Mouse (Mus musculus) intestine, embryonic 15.5 days (tissue): Measurements from ENCODE around the gene Cfap299. TPM values are rescaled to one million over a fixed set of nuclear protein-coding genes. Genes with fewer than 3 reads are reported as not detected.

ENCODE experiments used
- ATAC-seq: fragments of 200-750 bp; cut with Nextera tagmentation; 2 replicates; pipeline ENCODE4 v1.8.0; 2017; ENCODE audit warnings: moderate TSS enrichment, moderate library complexity
- H3K27ac ChIP-seq: fragments of 300-500 bp; sonication (generic); 2 replicates; pipeline ENCODE4 v1.5.1; 2015; ENCODE audit warnings: mild to moderate bottlenecking, inconsistent platforms
- H3K27me3 ChIP-seq: fragments of 300-500 bp; sonication (generic); replicated peaks from 2 replicates; pipeline ENCODE4 v1.6.1; 2015; ENCODE audit warnings: inconsistent platforms
- H3K36me3 ChIP-seq: fragments of 300-500 bp; sonication (generic); 2 replicates; pipeline ENCODE4 v1.6.1; 2015; ENCODE audit warnings: inconsistent platforms
- H3K4me1 ChIP-seq: fragments of 300-500 bp; sonication (generic); replicated peaks from 2 replicates; pipeline ENCODE4 v1.6.1; 2015; ENCODE audit warnings: inconsistent platforms
- H3K4me2 ChIP-seq: fragments of 300-500 bp; sonication (generic); replicated peaks from 2 replicates; pipeline ENCODE4 v1.6.1; 2015; ENCODE audit warnings: mild to moderate bottlenecking, inconsistent platforms
- H3K4me3 ChIP-seq: fragments of 300-500 bp; sonication (generic); replicated peaks from 2 replicates; pipeline ENCODE4 v1.5.1; 2015; ENCODE audit warnings: inconsistent platforms
- H3K9ac ChIP-seq: fragments of 300-500 bp; sonication (generic); 2 replicates; pipeline ENCODE4 v1.6.1; 2015; ENCODE audit warnings: inconsistent platforms
- H3K9me3 ChIP-seq: fragments of 300-500 bp; sonication (generic); 2 replicates; pipeline ENCODE4 v1.6.1; 2016; ENCODE audit warnings: inconsistent platforms
- WGBS: fragments of 180-500 bp; shearing (Covaris S2); methylation state at CpG from one replicate; pipeline ENCODE4 v1.1.7; 2015; 5-methylcytosine and 5-hydroxymethylcytosine counted together
- polyA plus RNA-seq: library from polyadenylated mRNA; unstranded; fragments of >200 nt; fragmentation: Nextera tagmentation; extraction: Ambion mirVana; gene quantifications from 2 replicates; pipeline ENCODE4 v1.2.1, GENCODE M21; 2015

Cfap299 gene
- polyA plus RNA-seq, 1 experiment from 2014 or later, result 0.46 TPM

GRCm38 (mm10) chr5:98483507-98483906, 154.4 kb downstream of the Cfap299 start:
- H3K27ac ChIP-seq, result no peak overlapping the region
- WGBS, result 70% methylated on average over 5 of the region's 5 CpGs
- no peak overlapping the region for H3K4me2 ChIP-seq
- ATAC-seq, result no peak
- no peaks in the 10 kb centered on the region for H3K4me1 ChIP-seq
- no peaks in the 10 kb centered on the region for H3K9me3 ChIP-seq
- no peaks in the 10 kb centered on the region for H3K36me3 ChIP-seq
- no peak overlapping the region for H3K4me3 ChIP-seq
- no peaks in the 10 kb centered on the region for H3K27me3 ChIP-seq
- H3K9ac ChIP-seq, result no peak overlapping the region

- Histone ChIP-seq H3K9me3 (no peaks in the 10 kb centered on the region), H3K27ac (no peak overlapping the region), H3K27me3 (no peaks in the 10 kb centered on the region), H3K4me3 (no peak overlapping the region), H3K9ac (no peak overlapping the region), H3K36me3 (no peaks in the 10 kb centered on the region), H3K4me1 (no peaks in the 10 kb centered on the region), H3K4me2 (no peak overlapping the region)
- 45% methylated on average over 1 of the region's 1 CpGs for WGBS
- ATAC-seq, result no peak
These were observed 156.1 kb downstream of the Cfap299 start for GRCm38 (mm10) chr5:98485189-98485588.

GRCm38 (mm10) chr5:98498317-98498716, 169.2 kb downstream of the Cfap299 start:
- WGBS, result 75% methylated on average over 4 of the region's 4 CpGs
- no peak overlapping the region for H3K4me3 ChIP-seq

DNA sequence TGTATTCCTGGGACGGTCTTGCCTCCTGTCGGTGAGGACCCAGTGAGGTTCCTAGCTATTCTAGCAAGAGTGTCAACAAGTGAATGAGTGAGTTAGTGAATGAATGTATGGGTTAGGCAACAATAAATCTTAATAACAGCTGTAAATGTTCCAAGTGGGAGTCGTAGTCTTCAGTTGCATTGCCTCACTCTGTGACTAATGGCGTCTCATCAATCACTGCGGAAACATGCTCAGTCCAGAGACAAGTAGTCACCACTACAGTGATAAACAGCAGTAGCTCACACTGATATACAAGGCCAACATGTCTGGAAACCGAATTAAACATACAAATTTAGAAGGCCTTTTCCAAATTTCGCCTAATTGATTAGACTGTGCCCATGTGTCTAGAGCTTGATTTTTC, 187.1 kb downstream of the Cfap299 start:
- Histone ChIP-seq H3K4me1 (0 out of 2 replicates have a peak, but pooled peaks cover 3% of the 10 kb centered on the region), H3K9ac (no peak overlapping the region), H3K4me3 (no peak overlapping the region), H3K27ac (no peak overlapping the region), H3K27me3 (no peaks in the 10 kb centered on the region), H3K9me3 (no peaks in the 10 kb centered on the region), H3K36me3 (no peaks in the 10 kb centered on the region), H3K4me2 (no peak overlapping the region)
- ATAC-seq, result no peak
- 59% methylated on average over 7 of the region's 7 CpGs for WGBS

More at GRCm38 (mm10) chr5:98498317-98498716, 169.2 kb downstream of the Cfap299 start:
- Histone ChIP-seq H3K36me3 (no peaks in the 10 kb centered on the region), H3K4me1 (no peaks in the 10 kb centered on the region), H3K9ac (no peak overlapping the region), H3K27me3 (no peaks in the 10 kb centered on the region), H3K4me2 (no peak overlapping the region), H3K9me3 (no peaks in the 10 kb centered on the region), H3K27ac (no peak overlapping the region)
- no peak for ATAC-seq

GRCm38 (mm10) chr5:98520118-98520517, 191.0 kb downstream of the Cfap299 start:
- Histone ChIP-seq H3K36me3 (no peaks in the 10 kb centered on the region), H3K9ac (no peak overlapping the region), H3K4me3 (no peak overlapping the region), H3K27me3 (no peaks in the 10 kb centered on the region), H3K4me1 (0 out of 2 replicates have a peak, but pooled peaks cover 3% of the 10 kb centered on the region), H3K27ac (no peak overlapping the region), H3K4me2 (no peak overlapping the region), H3K9me3 (no peaks in the 10 kb centered on the region)
- ATAC-seq, result no peak
- 30% methylated on average over 2 of the region's 2 CpGs for WGBS

GRCm38 (mm10) chr5:98522270-98522977, 193.3 kb downstream of the Cfap299 start:
- ATAC-seq, result no peak
- no peak overlapping the region for H3K4me2 ChIP-seq
- H3K4me3 ChIP-seq, result no peak overlapping the region
- H3K9me3 ChIP-seq, result no peaks in the 10 kb centered on the region
- H3K9ac ChIP-seq, result no peak overlapping the region
- 0 out of 2 replicates have a peak, but pooled peaks cover 3% of the 10 kb centered on the region for H3K4me1 ChIP-seq
- H3K27ac ChIP-seq, result no peak overlapping the region
- H3K27me3 ChIP-seq, result no peaks in the 10 kb centered on the region
- no peaks in the 10 kb centered on the region for H3K36me3 ChIP-seq
- WGBS, result 83% methylated on average over 7 of the region's 7 CpGs

DNA sequence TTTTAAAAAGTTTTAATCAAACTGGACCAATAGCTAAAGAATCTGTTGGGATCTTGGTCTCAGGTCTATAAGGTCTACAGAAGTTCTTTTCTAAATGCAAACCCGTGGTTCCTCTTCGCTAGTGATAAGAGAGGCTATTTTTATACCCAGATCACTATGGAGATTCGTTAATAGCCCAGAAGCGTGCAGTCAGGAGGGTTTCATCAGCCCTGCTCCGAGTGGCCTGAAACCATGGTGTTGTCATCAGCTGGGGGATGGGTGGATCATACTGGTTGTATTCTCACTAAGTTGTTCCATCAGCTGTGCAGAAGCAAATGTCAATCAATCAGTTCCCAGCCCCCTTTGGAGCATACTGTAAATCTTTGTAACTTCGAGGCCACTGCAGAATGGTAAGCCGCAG, 193.9 kb downstream of the Cfap299 start:
- Histone ChIP-seq H3K9me3 (no peaks in the 10 kb centered on the region), H3K9ac (no peak overlapping the region), H3K27me3 (no peaks in the 10 kb centered on the region), H3K4me1 (0 out of 2 replicates have a peak, but pooled peaks cover 3% of the 10 kb centered on the region), H3K27ac (no peak overlapping the region), H3K4me2 (no peak overlapping the region), H3K4me3 (no peak overlapping the region), H3K36me3 (no peaks in the 10 kb centered on the region)
- 82% methylated on average over 7 of the region's 7 CpGs for WGBS
- ATAC-seq, result peak; percentile 54; the same call in 1 of the 2 replicates

GRCm38 (mm10) chr5:98523783-98524182, 194.7 kb downstream of the Cfap299 start:
- peak; percentile 85 for ATAC-seq
- no peak overlapping the region for H3K9ac ChIP-seq
- H3K9me3 ChIP-seq, result no peaks in the 10 kb centered on the region
- no peak overlapping the region for H3K27ac ChIP-seq
- H3K4me1 ChIP-seq, result 0 out of 2 replicates have a peak, but pooled peaks cover 3% of the 10 kb centered on the region
- no peak overlapping the region for H3K4me2 ChIP-seq
- no peak overlapping the region for H3K4me3 ChIP-seq
- 78% methylated on average over 1 of the region's 1 CpGs for WGBS
- H3K27me3 ChIP-seq, result no peaks in the 10 kb centered on the region
- no peaks in the 10 kb centered on the region for H3K36me3 ChIP-seq

GRCm38 (mm10) chr5:98541333-98541732, 212.2 kb downstream of the Cfap299 start:
- Histone ChIP-seq H3K27me3 (no peaks in the 10 kb centered on the region), H3K4me3 (no peak overlapping the region), H3K9me3 (no peaks in the 10 kb centered on the region), H3K4me2 (no peak overlapping the region), H3K9ac (no peak overlapping the region), H3K36me3 (no peaks in the 10 kb centered on the region), H3K27ac (no peak overlapping the region), H3K4me1 (no peaks in the 10 kb centered on the region)
- 81% methylated on average over 1 of the region's 1 CpGs for WGBS
- no peak for ATAC-seq

DNA sequence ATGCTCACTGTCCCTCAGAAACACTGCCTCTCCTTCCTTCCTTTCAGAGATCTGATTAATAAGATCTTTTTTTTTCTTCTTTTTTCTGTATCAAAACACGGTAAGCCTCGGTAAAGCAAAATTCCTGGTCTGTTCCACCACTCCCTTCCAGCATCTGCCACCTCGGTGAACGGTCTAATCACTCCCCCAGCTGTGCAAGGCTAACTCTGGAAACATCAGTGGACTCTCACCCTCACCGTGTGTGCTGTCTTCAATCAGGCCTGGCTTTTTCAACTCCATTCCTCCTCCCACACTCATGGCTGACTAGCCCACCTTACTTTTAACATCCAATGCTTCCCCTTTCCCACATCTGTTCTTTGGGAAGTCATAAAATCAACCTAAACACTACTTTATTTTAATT, 221.2 kb downstream of the Cfap299 start:
- Histone ChIP-seq H3K9ac (no peak overlapping the region), H3K27ac (no peak overlapping the region), H3K4me3 (no peak overlapping the region), H3K27me3 (no peaks in the 10 kb centered on the region), H3K4me2 (no peak overlapping the region), H3K4me1 (no peaks in the 10 kb centered on the region), H3K9me3 (no peaks in the 10 kb centered on the region), H3K36me3 (no peaks in the 10 kb centered on the region)
- WGBS, result 35% methylated on average over 5 of the region's 5 CpGs
- ATAC-seq, result no peak

- Histone ChIP-seq H3K27ac (no peak overlapping the region), H3K9me3 (no peaks in the 10 kb centered on the region), H3K27me3 (no peaks in the 10 kb centered on the region), H3K36me3 (no peaks in the 10 kb centered on the region), H3K4me2 (no peak overlapping the region), H3K9ac (no peak overlapping the region), H3K4me1 (no peaks in the 10 kb centered on the region), H3K4me3 (no peak overlapping the region)
- ATAC-seq, result no peak
- 92% methylated on average over 1 of the region's 1 CpGs for WGBS
These were observed 221.8 kb downstream of the Cfap299 start for GRCm38 (mm10) chr5:98550873-98551272.

- H3K36me3 ChIP-seq, result no peaks in the 10 kb centered on the region
- H3K4me1 ChIP-seq, result no peaks in the 10 kb centered on the region
- H3K9me3 ChIP-seq, result no peaks in the 10 kb centered on the region
- H3K4me2 ChIP-seq, result no peak within 1 kb of the TSS
- H3K27ac ChIP-seq, result no peak within 1 kb of the TSS
- no peak within 1 kb of the TSS for H3K9ac ChIP-seq
- no peak within 1 kb of the TSS for H3K4me3 ChIP-seq
- ATAC-seq, result no peak
- H3K27me3 ChIP-seq, result no peaks in the 10 kb centered on the region
These were observed 223.3 kb downstream of the Cfap299 start, which contains the start of gene Gm11111 for GRCm38 (mm10) chr5:98552395-98552794. TSS of gene Gm11111 (plus strand) at chr5:98552695.
